Mouse (Mus musculus) frontal cortex, postnatal 25 days (tissue): Measurements from ENCODE around the gene Mad2l1bp.

Experiments
- DNase-seq, 2 experiments: peaks; one replicate each; pipeline ENCODE4 v3.0.0; 2022; ENCODE audit warnings: low spot score in 2 of 2

The Mad2l1bp gene

DNA sequence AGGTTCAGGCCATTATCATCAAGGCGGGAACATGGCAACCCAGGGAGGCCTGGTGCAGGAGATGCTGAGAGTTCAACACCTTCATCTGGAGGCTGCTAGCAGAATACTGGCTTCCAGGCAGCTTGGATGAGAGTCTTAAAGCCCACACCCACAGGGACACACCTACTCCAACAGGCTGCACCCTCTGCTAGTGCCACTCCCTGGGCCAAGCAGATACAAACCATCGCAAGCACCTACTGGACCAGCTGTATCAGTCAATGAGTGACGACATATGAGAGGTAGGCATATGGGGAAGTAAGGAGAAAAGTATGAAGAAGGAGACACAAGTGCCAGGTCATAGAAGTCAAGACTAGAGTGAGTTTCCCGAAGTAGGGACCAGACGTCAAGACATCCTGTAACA is 3.3 kb upstream of the Mad2l1bp start:
- DNase-seq, result no peak

DNA sequence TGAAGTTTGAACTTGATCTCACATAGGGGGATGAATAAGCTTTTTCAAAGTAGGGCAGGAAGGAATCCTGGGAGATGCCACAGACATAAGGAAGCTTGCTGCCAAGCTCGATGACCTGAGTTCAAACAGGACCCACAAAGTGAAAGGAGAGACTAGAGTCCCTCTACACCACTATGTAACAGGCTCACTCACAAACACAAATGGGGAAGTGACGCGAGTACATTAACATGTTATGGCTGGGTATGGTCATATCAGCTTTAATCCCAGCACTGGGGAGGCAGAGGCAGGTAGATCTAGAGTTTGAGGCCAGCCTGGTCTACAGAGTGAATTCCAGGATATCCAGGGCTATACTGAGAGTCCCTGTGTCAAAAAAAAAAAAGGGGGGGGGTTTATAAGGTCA is 983 bp upstream of the Mad2l1bp start:
- no peak for DNase-seq

DNA sequence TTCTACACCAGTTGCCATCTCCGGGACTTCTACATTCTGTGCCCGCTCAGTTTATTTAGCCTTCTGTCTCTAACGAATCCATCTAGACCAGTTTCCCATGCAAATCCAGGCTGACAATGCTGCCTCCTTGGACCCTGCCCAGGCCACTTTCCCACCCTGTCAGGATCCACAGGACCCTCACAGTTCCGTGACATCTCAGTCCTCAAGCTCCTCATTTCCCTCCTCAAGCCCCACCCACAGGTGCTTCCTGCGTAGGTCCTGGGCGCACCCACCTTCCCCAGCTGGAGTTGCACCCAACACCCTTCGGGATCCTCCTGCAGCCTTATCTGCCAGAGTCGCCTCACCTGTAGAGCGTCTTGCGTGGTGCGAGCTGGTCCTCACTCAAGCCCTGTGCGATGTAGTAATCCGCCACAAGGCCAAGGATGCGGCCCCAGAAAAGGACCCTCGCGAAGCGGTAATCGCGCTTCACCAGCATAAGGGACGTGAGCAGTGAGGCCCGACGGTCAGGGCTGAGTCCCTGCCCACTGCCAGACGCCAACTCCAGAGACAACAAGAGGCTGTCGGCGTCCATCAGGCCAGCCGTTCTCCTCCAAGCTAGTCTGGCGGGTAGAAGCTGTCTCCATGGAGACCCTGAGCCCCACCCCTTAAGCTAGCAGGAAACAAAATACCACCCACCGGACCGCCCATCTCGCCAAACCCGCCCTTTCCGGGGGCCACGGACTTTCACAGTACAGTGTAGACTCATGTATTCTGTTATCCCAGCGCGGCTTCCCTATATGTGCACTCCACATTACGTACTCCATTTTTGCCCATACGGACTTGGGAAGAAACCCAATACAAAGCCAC is 9.6 kb downstream of the Mad2l1bp start, which contains the start of gene Rsph9:
Gene Rsph9, minus strand, starts transcription at position 639 of the 846 bp plus-strand sequence.
- DNase-seq, result peak; percentile 41 to 68

DNA sequence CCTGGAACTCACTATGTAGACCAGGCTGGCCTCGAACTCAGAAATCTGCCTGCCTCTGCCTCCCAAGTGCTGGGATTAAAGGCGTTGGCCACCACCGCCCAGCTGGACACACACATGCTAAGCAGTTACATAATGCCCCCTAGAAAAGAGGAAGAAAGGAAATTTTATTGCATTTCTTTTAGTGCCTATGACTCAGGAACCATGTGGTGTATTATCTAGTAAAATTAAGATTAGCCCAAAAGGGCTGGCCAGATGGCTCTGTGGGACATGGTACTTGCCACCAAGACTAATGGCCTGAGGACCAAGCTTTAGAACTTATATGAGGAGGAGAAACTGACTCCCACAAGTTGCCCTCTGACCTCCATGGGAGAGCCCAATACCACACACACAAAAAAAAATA is 13.5 kb downstream of the Mad2l1bp start:
- no peak for DNase-seq

DNA sequence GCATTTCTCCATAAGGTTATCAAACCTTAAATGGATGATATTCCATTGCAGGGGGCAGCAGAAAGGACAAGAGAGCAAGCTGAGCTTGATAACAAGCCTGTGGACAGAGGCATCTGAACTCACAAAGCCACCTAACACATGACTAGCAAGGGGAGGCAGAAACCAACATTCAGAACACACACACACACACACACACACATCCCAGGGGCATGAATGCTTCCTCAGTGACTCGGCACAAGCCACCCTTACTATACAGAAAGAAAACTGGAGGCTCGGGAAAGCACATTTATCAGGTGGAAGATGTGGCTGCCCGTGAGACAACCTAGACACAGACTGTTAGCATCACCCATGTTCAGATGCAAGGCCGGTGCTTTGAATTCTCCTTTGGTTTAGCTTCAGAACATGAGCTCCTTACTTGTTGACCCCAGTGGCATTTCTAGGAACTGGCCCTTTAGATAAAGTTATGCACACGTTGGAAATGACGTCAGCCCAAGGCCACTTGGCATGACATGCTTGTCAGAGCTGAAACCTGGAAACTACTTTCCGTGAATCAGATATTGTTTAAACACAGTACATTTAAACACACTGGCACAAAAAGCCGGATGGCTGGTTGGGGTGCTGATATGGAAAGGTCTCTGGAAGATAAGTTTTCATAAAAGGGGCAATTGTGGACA is 14.7 kb downstream of the Mad2l1bp start:
- DNase-seq, result no peak

DNA sequence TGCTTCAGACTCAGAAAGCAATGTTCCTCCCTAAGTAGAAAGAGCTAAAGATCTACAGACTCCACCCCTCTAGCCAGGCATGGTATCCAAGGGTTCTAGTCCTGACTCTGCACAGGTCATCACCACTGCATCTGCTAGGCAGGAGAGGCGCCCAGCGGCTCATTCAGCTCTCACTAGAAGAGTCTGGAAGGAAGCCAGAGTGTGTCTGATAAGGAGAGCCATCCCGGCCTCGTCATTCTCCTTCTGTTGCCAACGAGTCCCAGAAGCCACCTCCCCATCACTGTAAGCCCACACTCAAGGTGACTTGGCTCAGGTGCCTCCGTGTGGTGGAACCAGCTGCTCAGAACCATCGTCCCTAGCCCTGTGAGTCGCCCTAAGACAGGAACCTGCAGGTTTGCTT is 20.5 kb downstream of the Mad2l1bp start:
- DNase-seq, result no peak

DNA sequence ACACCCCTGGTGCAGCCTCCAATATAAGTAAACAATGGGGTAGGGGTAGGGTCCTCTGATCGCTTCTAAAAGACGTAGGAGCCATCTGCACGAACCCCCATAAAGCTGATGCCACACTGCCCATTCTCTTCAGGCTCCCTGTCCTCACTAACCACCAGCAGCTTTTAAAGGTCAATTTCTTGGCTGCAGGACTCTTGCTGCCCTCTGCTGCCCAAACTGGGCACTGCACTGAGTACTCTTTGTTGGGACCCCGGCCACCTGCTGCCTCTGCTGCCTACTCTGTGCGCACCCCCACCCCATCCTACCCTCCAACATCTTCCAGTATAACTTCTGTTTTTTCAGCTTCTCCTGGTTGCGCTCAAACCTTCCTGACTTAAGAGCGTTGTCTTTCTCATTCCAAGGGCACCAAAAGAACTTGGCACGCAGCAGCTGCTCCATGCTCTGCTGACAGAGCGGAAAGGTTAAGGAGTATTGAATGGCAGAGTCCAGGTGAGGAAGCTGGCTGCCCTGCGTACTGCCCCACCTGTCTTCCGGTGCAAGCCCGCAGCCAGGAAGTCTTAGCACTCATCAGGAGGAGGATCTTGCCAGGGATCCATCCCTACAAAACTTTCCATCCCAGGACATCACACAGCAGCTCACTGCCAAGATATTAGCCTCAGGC is 21.2 kb downstream of the Mad2l1bp start:
- DNase-seq, result peak; percentile 75

DNA sequence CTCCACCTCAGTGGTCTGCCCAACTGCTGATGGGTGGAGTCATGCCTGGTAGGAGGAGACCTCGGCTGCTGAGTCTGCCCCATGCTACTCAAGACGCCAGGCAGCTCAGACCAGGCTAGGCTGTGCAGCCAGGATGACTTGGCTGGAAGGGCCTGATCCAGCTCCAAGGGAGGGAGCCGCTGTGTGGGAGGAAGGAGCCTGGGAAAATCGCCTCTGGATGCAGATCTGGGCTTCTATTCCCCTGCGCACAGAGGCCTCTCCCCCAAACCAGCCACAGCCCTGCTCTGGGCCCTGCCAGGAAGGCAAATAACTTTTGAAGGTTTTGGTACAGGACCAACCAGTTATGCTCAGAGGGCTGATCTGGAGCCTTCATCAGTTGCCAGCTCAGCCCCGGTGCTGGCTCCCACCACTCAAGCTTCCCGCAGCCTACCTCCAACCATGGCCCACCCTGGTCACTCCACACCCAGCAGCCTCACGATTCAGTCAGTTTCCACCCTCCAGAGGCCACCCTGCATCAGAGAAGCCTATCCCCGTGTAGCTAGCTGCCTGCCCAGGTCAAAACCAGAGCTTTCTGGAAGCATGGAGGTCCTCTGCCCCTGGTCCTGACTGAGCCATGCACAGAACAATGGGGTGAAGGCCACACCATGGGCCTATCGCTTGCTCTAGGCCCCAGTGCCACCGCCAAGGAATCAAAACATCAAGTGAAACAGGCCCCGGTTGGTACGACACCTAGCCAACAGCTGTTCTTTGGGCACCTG is 23.4 kb downstream of the Mad2l1bp start:
- DNase-seq, result no peak

DNA sequence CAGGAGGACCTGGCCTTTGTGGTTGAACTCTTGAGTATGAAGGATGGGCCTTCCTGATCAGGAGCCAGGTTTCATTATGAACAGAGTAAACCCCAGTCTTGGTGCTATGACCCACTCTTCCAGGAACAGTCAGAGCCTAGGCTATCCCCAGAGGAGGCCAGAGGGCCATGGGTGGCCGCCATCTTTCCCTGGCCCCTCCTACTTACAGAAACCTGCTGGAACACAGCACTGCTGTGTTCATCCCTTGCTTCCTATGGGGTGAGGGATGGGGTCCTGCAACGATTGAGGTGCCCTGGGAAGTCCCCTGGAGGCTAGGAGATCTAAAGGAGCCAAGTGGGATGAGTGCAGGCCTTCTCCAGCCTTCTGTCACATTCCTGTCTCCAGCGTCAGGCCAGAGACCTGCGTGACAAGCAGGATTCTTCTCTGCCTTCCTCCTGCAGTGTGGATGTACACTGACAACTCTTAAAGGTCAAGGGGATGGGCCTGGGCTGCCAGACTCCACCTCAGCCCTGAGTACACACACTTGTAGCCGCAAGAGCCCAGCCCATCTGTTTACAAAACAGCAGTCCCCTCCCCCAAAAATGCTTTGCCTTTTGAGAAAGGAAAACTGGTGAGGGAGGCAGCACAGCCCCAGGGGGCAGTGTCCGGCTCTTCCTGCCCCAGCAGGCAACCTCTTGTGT is 25.4 kb downstream of the Mad2l1bp start:
- DNase-seq, result no peak

DNA sequence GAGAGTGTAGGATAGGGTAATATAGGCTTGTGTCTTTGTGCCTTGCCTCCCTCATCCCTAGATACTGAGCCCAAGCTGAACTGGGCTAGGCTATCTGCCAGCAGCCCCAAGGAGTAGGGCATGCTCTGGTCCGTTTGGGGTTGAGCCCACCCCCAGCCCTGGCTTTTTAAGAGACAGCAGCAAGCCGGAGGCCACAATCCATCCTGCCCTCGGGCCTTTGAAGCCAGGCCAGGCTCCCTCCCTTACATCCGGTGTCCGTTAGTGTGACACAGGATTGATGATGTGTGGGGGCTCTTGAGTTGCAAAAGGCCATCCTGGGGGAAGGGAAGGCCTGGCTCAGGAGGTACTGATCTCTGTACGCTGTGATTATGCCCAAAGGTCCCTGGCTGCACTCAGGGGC is 26.7 kb downstream of the Mad2l1bp start:
- no peak for DNase-seq

DNA sequence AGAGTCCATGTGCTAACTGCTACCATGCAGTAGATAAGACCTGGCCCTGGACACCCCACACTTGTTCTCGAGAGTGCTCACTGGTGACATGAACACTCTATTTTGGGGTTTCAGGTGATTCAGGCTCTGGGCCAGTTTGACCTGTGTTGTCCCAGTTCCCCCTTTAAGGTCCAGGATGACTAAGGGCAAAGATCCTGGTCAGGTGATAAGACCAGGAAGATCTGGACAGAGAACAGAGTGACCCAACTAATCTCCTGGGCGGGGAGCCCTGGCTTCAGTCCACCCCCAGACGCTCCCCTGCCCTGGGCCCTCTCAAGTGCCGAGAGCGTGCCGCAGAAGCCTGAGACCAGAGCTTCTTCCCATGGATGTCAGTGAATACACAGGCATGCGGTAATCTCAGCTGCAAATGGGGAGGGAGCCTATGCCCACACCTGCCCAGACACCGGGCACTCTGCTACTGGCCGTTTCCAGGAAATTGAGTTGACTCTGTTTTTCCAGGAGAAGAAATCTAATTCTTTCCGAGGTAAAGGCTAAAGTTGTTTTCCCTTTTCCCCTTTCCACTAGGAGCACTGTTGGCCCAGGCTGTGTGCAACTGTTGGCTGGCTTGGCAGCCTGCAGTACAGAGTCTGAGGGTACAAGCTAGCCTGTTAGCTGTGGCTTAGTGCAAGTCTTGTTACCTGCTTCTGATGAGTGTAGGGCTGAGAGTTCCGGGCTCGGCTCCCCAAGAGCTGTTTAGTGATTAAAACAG is 29.2 kb downstream of the Mad2l1bp start:
- DNase-seq, result no peak

DNA sequence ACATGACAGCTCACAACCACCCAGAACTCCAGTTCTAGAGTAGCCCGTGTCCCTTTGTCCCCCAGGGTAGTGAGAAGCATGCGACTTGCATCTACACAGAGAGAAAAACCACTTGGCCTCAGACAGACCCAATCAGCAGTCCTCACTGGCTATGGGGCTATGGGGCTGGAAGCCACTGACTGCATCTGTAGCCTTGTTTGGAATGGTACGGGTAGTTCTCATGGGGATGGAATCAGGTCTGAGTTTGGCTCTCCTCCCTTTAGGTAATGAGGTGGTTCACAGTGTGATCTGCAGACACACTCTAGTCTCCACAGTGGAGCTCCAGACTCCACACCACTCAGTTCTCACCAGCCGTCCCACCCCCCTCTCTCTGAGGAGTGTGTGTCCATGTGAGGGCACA is 30.1 kb downstream of the Mad2l1bp start:
- no peak for DNase-seq

DNA sequence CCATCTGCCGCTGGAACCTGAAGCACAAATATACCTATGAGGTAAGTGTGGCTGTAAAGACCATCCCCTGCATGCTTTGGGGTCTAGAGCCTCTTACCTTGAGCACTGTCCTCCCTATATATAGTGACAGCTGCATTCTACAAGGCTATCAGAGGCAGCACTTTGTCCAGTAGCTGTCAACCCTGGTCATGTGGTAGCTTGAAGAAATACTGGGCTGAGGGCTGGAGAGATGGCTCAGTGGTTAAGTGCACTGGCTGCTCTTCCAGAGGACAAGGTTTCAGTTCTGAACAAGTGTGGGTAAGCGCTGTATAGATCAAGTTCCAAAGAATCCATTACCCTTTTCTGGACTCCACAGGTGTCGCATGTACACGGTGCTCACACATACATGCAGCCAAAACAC is 30.6 kb downstream of the Mad2l1bp start:
- DNase-seq, result no peak

DNA sequence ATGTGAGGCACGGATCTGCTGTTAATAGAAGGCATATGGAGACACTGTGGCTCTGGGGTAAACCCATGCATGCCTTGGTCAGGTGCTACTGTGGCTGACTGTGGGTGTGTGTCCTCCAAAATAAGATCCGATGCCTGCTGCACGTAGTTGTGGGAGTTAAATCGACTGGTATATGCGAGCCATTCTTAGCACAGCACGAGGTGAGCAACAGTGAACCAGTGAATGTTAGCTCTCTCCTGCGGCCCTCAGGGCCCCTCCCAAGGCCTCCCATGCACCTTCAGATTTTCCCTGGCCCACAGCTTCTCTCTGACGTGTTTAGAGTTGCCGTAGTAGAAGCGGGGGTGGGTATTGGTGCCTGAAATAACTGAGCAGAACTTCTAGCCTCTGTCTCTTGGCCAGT is 33.7 kb downstream of the Mad2l1bp start:
- DNase-seq, result no peak

DNA sequence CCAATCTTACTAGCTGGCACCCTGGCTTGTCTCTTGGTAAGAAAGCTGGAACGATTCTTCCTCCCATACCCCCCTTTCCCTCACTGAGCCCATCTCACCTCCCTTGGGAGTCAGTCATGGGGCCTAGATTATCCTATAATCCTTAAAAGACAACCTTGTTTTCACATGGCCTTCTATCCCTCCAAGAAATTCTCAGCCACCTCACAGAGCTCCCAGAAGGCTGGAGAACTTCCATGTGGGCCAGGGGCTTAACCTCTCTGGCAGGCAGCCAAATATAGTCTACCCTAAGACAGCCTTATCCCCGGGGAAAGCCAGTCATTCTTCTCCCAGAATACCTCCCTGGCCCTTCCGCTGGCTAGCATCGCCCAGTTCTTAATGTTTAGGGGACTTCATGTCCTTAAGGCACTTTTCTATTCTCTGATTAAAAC is 34.9 kb downstream of the Mad2l1bp start:
- no peak for DNase-seq

DNA sequence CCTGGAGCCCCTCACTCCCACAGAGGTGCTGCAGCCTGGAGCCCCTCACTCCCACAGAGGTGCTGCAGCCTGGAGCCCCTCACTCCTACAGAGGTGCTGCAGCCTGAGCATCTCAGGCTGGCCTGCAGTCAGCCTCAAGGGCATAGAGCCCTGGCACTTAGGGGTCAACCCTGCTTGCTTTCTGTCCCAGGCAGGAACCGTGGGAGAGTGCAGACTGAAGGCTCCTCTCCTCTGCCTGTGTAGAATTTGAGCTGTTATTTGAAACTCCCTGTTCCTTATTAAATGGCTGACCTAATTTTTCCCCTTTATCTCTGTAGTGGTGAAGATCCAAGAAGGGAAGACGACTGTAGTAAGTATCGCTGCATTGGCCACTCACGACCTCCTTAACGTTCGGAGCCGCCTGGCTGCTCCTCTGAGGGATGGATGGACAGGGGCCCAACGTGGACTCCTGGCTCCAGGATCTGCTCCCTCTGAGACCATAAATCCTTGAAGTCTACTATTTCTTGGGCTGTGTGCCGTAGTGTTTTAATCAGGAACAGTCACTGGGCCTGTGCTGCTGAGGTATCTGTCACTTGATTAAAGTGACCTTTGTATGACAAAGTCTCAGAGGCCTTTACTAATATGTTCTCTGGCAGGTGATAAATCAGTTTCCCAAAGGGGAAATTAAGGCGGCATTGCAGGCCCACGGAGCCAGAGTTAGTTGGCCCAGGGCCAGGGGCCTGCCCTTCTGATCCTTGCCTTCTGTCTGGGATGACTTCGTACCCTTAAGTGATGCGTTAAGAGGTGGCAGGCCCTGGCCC is 35.5 kb downstream of the Mad2l1bp start:
- no peak for DNase-seq

DNA sequence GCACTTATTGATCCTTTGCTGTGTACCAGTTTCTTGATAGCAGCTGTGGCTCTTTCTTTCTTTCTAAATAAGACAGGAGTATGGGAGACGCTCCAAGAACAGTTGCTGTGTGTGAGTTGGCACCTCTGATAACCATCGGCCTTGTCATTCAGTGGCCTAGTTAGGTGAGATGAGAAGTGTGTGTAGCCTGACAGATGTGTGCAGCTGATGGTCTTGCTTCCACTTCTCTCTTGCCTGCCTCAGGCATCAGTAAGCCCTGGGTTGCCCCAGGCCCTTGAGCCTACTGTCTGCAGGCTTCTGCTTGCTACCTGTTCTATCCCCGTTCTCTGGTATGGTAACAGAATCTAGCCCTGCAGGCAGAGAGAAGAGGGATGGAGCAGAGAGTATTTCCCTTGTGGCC is 36.5 kb downstream of the Mad2l1bp start:
- DNase-seq, result no peak

DNA sequence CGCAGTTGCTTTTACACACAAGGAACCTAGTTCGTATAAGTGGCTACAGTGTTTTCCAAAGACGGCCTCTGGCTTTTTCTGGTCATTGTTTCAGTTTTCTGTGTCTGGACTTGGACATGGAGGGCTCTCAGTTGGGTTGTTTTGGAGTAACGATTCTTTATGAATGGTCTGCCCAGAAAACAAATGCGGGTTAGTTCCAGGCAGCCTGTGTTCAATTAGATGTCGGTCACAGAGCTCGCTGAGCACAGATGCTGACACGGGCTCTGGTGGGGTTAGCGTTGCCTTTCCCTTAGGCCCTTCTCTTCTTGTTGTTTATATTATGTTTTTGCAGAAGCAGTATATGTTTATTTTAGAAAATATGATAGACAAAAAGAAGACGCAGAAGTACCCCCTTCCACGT is 37.2 kb downstream of the Mad2l1bp start:
- DNase-seq, result no peak

DNA sequence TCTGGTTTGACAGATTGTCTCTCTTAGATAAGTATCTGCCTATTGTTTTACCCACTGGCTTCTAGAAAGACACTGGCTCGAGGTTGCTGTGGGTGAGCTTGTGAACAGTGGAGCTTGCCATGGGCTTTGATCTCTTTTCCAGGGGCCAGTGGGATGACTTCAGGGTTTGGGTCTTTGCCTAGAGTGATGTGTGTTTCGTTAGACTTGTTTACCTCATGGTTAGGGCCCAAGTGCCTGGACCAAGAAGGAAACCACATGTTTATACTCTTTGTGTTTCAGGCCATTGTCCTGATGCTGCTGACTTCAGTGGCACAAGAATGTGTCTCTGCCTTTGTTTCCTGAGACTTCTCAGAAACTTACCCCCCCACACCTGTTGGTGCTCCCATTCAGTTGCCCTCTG is 37.9 kb downstream of the Mad2l1bp start:
- no peak for DNase-seq
